Mouse (Mus musculus) heart, embryonic 11.5 days (tissue): ENCODE results near the gene Prmt3. TPM values are rescaled to one million over a fixed set of nuclear protein-coding genes. Genes with fewer than 3 reads are reported as not detected.

Experiments
- ATAC-seq: fragments of 200-750 bp; cut with Nextera tagmentation; replicated peaks from 2 replicates; pipeline ENCODE4 v1.8.0; 2017; ENCODE audit warnings: moderate library complexity; ENCODE audit not compliant: insufficient number of reproducible peaks, low FRiP score, low TSS enrichment
- H3K27ac ChIP-seq: fragments of 300-500 bp; sonication (generic); 2 replicates; pipeline ENCODE4 v1.5.1; 2014; ENCODE audit warnings: mild to moderate bottlenecking, low read depth, low read length
- H3K27me3 ChIP-seq: fragments of 300-500 bp; sonication (generic); 2 replicates; pipeline ENCODE4 v1.6.1; 2014; ENCODE audit warnings: mild to moderate bottlenecking, low read length, mixed read lengths; ENCODE audit not compliant: control insufficient read depth, insufficient read depth
- H3K36me3 ChIP-seq: fragments of 300-500 bp; sonication (generic); 2 replicates; pipeline ENCODE4 v1.6.1; 2014; ENCODE audit warnings: mild to moderate bottlenecking, low read length, moderate library complexity, mixed read lengths; ENCODE audit not compliant: control insufficient read depth, insufficient read depth
- H3K4me1 ChIP-seq: fragments of 300-500 bp; sonication (generic); 2 replicates; pipeline ENCODE4 v1.6.1; 2014; ENCODE audit warnings: low read length; ENCODE audit not compliant: control insufficient read depth, insufficient read depth
- H3K4me2 ChIP-seq: fragments of 300-500 bp; sonication (generic); 2 replicates; pipeline ENCODE4 v1.6.1; 2014; ENCODE audit warnings: mild to moderate bottlenecking, moderate library complexity
- H3K4me3 ChIP-seq: fragments of 300-500 bp; sonication (generic); 2 replicates; pipeline ENCODE4 v1.5.1; 2014; ENCODE audit warnings: low read depth, low read length
- H3K9ac ChIP-seq: fragments of 300-500 bp; sonication (generic); 2 replicates; pipeline ENCODE4 v1.6.1; 2014; ENCODE audit warnings: mild to moderate bottlenecking, low read depth, low read length, moderate library complexity
- H3K9me3 ChIP-seq: fragments of 300-500 bp; sonication (generic); replicated peaks from 2 replicates; pipeline ENCODE4 v1.6.1; 2016; ENCODE audit warnings: low read length; ENCODE audit not compliant: control insufficient read depth
- WGBS: fragments of 180-500 bp; shearing (Covaris S2); extraction: QIAGEN DNeasy Blood & Tissue Kit; methylation state at CpG from one replicate; pipeline ENCODE4 v1.1.7; 2014; ENCODE audit not compliant: insufficient replicate concordance; 5-methylcytosine and 5-hydroxymethylcytosine counted together
- polyA plus RNA-seq: library from polyadenylated mRNA; unstranded; fragments of >200 nt; fragmentation: Nextera tagmentation; extraction: Ambion mirVana; gene quantifications from 2 replicates; pipeline ENCODE4 v1.2.1, GENCODE M21; 2014

The Prmt3 gene
- polyA plus RNA-seq, 1 experiment from 2014 or later, result 51.9 TPM

- no peak for ATAC-seq
- H3K9me3 ChIP-seq, result no peaks in the 10 kb centered on the region
- no peaks in the 10 kb centered on the region for H3K27me3 ChIP-seq
- H3K4me1 ChIP-seq, result peaks cover 13% of the 10 kb centered on the region
- no peak overlapping the region for H3K4me2 ChIP-seq
- H3K36me3 ChIP-seq, result peaks cover 20% of the 10 kb centered on the region
- WGBS, result 94% methylated on average over 2 of the region's 2 CpGs
- no peak overlapping the region for H3K27ac ChIP-seq
- H3K4me3 ChIP-seq, result no peak overlapping the region
- no peak overlapping the region for H3K9ac ChIP-seq
Observed at GRCm38 (mm10) chr7:49783017-49783416, 4.9 kb downstream of the Prmt3 start.

GRCm38 (mm10) chr7:49785141-49785540 is 7.0 kb downstream of the Prmt3 start:
- peaks cover 20% of the 10 kb centered on the region for H3K36me3 ChIP-seq
- H3K9me3 ChIP-seq, result no peaks in the 10 kb centered on the region
- WGBS, result 92% methylated on average over 7 of the region's 7 CpGs
- H3K27me3 ChIP-seq, result no peaks in the 10 kb centered on the region
- no peaks in the 10 kb centered on the region for H3K4me1 ChIP-seq
- no peak overlapping the region for H3K4me3 ChIP-seq
- no peak for ATAC-seq
- no peak overlapping the region for H3K27ac ChIP-seq
- no peak overlapping the region for H3K9ac ChIP-seq
- H3K4me2 ChIP-seq, result no peak overlapping the region

- H3K36me3 ChIP-seq, result peaks cover 15% of the 10 kb centered on the region
- ATAC-seq, result no peak
Observed at GRCm38 (mm10) chr7:49786618-49787382, 8.7 kb downstream of the Prmt3 start.

GRCm38 (mm10) chr7:49787383-49787645 is 9.2 kb downstream of the Prmt3 start:
- Histone ChIP-seq H3K4me2 (no peak overlapping the region), H3K4me1 (no peaks in the 10 kb centered on the region), H3K9me3 (no peaks in the 10 kb centered on the region), H3K9ac (no peak overlapping the region), H3K27me3 (no peaks in the 10 kb centered on the region), H3K27ac (no peak overlapping the region), H3K36me3 (peaks cover 11% of the 10 kb centered on the region), H3K4me3 (no peak overlapping the region)
- 97% methylated on average over 3 of the region's 3 CpGs for WGBS
- no peak for ATAC-seq

More at GRCm38 (mm10) chr7:49786618-49787382, 8.7 kb downstream of the Prmt3 start:
- Histone ChIP-seq H3K9me3 (no peaks in the 10 kb centered on the region), H3K27me3 (no peaks in the 10 kb centered on the region), H3K9ac (no peak overlapping the region), H3K4me3 (no peak overlapping the region), H3K4me1 (no peaks in the 10 kb centered on the region), H3K4me2 (no peak overlapping the region), H3K27ac (no peak overlapping the region)
- 71% methylated on average over 12 of the region's 12 CpGs for WGBS

- ATAC-seq, result no peak
Observed at GRCm38 (mm10) chr7:49794304-49794703, 16.2 kb downstream of the Prmt3 start.

GRCm38 (mm10) chr7:49797171-49797570 is 19.0 kb downstream of the Prmt3 start:
- Histone ChIP-seq H3K4me1 (no peaks in the 10 kb centered on the region), H3K4me3 (no peak overlapping the region), H3K36me3 (peaks cover 9% of the 10 kb centered on the region), H3K9me3 (no peaks in the 10 kb centered on the region), H3K4me2 (no peak overlapping the region), H3K27me3 (no peaks in the 10 kb centered on the region), H3K9ac (no peak overlapping the region), H3K27ac (no peak overlapping the region)
- 70% methylated on average over 1 of the region's 1 CpGs for WGBS
- ATAC-seq, result no peak

More at GRCm38 (mm10) chr7:49794304-49794703, 16.2 kb downstream of the Prmt3 start:
- Histone ChIP-seq H3K9me3 (no peaks in the 10 kb centered on the region), H3K4me1 (no peaks in the 10 kb centered on the region), H3K27me3 (no peaks in the 10 kb centered on the region), H3K4me3 (no peak overlapping the region), H3K4me2 (no peak overlapping the region), H3K36me3 (peaks cover 6% of the 10 kb centered on the region), H3K9ac (no peak overlapping the region), H3K27ac (no peak overlapping the region)
- WGBS, result 86% methylated on average over 2 of the region's 2 CpGs

GRCm38 (mm10) chr7:49803511-49803910 is 25.4 kb downstream of the Prmt3 start:
- Histone ChIP-seq H3K36me3 (peaks cover 13% of the 10 kb centered on the region), H3K9ac (no peak overlapping the region), H3K27me3 (no peaks in the 10 kb centered on the region), H3K4me1 (peaks cover 4% of the 10 kb centered on the region), H3K4me3 (no peak overlapping the region), H3K9me3 (no peaks in the 10 kb centered on the region), H3K27ac (no peak overlapping the region), H3K4me2 (no peak overlapping the region)
- no peak for ATAC-seq
- WGBS, result 84% methylated on average over 6 of the region's 6 CpGs

- H3K27me3 ChIP-seq, result no peaks in the 10 kb centered on the region
- no peak for ATAC-seq
- no peak overlapping the region for H3K27ac ChIP-seq
- H3K4me3 ChIP-seq, result no peak overlapping the region
- H3K36me3 ChIP-seq, result peaks cover 14% of the 10 kb centered on the region; the same call in 1 of the 2 replicates
- H3K9ac ChIP-seq, result no peak overlapping the region
- 46% methylated on average over 5 of the region's 5 CpGs for WGBS
- H3K4me1 ChIP-seq, result peaks cover 4% of the 10 kb centered on the region
- H3K9me3 ChIP-seq, result no peaks in the 10 kb centered on the region
- H3K4me2 ChIP-seq, result no peak overlapping the region
Observed at GRCm38 (mm10) chr7:49804638-49805165, 26.6 kb downstream of the Prmt3 start.

GRCm38 (mm10) chr7:49805618-49806017 is 27.5 kb downstream of the Prmt3 start:
- WGBS, result 82% methylated on average over 3 of the region's 3 CpGs
- Histone ChIP-seq H3K4me1 (peaks cover 4% of the 10 kb centered on the region), H3K9ac (no peak overlapping the region), H3K4me2 (no peak overlapping the region), H3K36me3 (peaks cover 11% of the 10 kb centered on the region; the same call in 1 of the 2 replicates), H3K27me3 (no peaks in the 10 kb centered on the region), H3K27ac (no peak overlapping the region), H3K9me3 (no peaks in the 10 kb centered on the region), H3K4me3 (no peak overlapping the region)
- ATAC-seq, result no peak
